Mouse (Mus musculus) lung, embryonic 16.5 days (tissue): ENCODE results near the gene Eif2ak2. TPM values are rescaled to one million over a fixed set of nuclear protein-coding genes. Genes with fewer than 3 reads are reported as not detected.

Experiments used
- ATAC-seq: fragments of 200-750 bp; cut with Nextera tagmentation; 2 replicates; pipeline ENCODE4 v1.8.0; 2017; ENCODE audit warnings: low read depth, mild to moderate bottlenecking, moderate library complexity
- H3K27ac ChIP-seq: fragments of 300-500 bp; sonication (generic); 2 replicates; pipeline ENCODE4 v1.5.1; 2014; ENCODE audit warnings: mild to moderate bottlenecking, control low read depth, low read length
- H3K27me3 ChIP-seq: fragments of 300-500 bp; sonication (generic); 2 replicates; pipeline ENCODE4 v1.6.1; 2014; ENCODE audit warnings: low read depth, low read length, mixed read lengths; ENCODE audit not compliant: control insufficient read depth, insufficient read depth
- H3K36me3 ChIP-seq: fragments of 300-500 bp; sonication (generic); 2 replicates; pipeline ENCODE4 v1.6.1; 2014; ENCODE audit warnings: low read length; ENCODE audit not compliant: control insufficient read depth, insufficient read depth
- H3K4me1 ChIP-seq: fragments of 300-500 bp; sonication (generic); replicated peaks from 2 replicates; pipeline ENCODE4 v1.6.1; 2014; ENCODE audit warnings: low read length, mixed read lengths; ENCODE audit not compliant: control insufficient read depth, insufficient read depth
- H3K4me2 ChIP-seq: fragments of 300-500 bp; sonication (generic); 2 replicates; pipeline ENCODE4 v1.6.1; 2014; ENCODE audit warnings: low read depth, low read length, control low read depth
- H3K4me3 ChIP-seq: fragments of 300-500 bp; sonication (generic); 2 replicates; pipeline ENCODE4 v1.5.1; 2014; ENCODE audit warnings: mild to moderate bottlenecking, low read length, control low read depth
- H3K9ac ChIP-seq: fragments of 300-500 bp; sonication (generic); 2 replicates; pipeline ENCODE4 v1.6.1; 2014; ENCODE audit warnings: low read length, control low read depth
- H3K9me3 ChIP-seq: fragments of 300-500 bp; sonication (generic); 2 replicates; pipeline ENCODE4 v1.6.1; 2016; ENCODE audit warnings: low read length; ENCODE audit not compliant: control insufficient read depth
- WGBS: fragments of 180-500 bp; shearing (Covaris S2); extraction: QIAGEN DNeasy Blood & Tissue Kit; methylation state at CpG from one replicate; pipeline ENCODE4 v1.1.7; 2014; 5-methylcytosine and 5-hydroxymethylcytosine counted together
- polyA plus RNA-seq: library from polyadenylated mRNA; unstranded; fragments of >200 nt; fragmentation: Nextera tagmentation; extraction: Ambion mirVana; gene quantifications from 2 replicates; pipeline ENCODE4 v1.2.1, GENCODE M21; 2015

The Eif2ak2 gene
- 10.6 and 11.0 TPM in 2 replicates for polyA plus RNA-seq

DNA sequence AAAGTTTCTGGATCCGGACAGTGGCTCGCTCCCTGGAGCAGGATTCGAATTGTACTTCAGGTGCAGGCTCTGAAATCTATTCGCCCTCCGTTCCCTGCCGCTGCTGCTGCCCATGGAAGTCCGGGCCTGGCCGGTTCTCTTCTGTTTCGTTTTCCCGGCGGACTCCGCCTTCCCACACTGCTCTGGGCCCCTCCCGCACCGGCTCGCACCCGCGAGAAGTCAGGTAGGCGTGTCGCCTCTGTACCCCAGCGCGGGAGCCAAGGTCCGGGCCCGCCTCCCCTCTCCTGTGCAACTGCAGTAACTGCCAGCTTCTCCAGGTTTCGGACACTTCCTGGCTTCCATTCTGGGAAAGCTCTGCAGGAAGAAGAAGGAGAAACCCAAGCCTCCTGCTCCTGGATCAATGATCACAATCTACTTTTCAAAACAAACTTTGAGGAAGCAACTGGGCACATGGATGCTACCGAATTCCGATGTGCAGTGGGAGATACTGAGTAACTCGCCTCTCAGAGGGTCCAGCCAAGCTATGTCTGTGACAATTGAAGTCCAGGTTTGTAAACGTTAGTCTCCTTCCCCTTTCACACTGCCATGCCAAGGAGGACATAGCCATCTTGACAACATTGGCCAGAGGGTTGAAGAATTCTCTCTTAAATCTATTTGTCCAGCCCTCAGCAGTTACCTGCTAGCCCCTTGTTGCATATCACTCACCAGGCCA is at the start of gene Eif2ak2:
TSS of gene Eif2ak2 (minus strand) at position 173 of the 712 bp plus-strand sequence.
- Histone ChIP-seq H3K36me3 (no peaks in the 10 kb centered on the region), H3K27ac (peak within 1 kb of the TSS; percentile 86), H3K9ac (peak within 1 kb of the TSS; percentile 80), H3K9me3 (peaks cover 3% of the 10 kb centered on the region; the same call in 1 of the 2 replicates), H3K27me3 (no peaks in the 10 kb centered on the region), H3K4me3 (peak within 1 kb of the TSS; percentile 73), H3K4me1 (peaks cover 6% of the 10 kb centered on the region; the same call in 1 of the 2 replicates), H3K4me2 (peak within 1 kb of the TSS; percentile 54)
- ATAC-seq = peak; percentile 99
- under 1% methylated on average over 28 of the region's 28 CpGs for WGBS

- peaks cover 24% of the 10 kb centered on the region for H3K36me3 ChIP-seq
- 45% methylated on average over 6 of the region's 6 CpGs for whole genome bisulfite sequencing
- no peak for ATAC-seq
- H3K4me2 ChIP-seq = peak overlapping the region; percentile 89
- H3K9me3 ChIP-seq = no peaks in the 10 kb centered on the region
- H3K4me1 ChIP-seq = peaks cover 14% of the 10 kb centered on the region
- H3K27me3 ChIP-seq = no peaks in the 10 kb centered on the region
- peak overlapping the region; percentile 90; the same call in 1 of the 2 replicates for H3K9ac ChIP-seq
- peak overlapping the region; percentile 79 for H3K4me3 ChIP-seq
- 0 out of 2 replicates have a peak overlapping the region, but pooled peaks have one; percentile 6 for H3K27ac ChIP-seq
Observed at GRCm38 (mm10) chr17:78917696-78918095, 35.3 kb upstream of the Eif2ak2 start.

GRCm38 (mm10) chr17:78916899-78917298 is 34.5 kb upstream of the Eif2ak2 start:
- Histone ChIP-seq H3K9ac (peak overlapping the region; percentile 90), H3K9me3 (no peaks in the 10 kb centered on the region), H3K4me1 (peaks cover 14% of the 10 kb centered on the region), H3K4me2 (peak overlapping the region; percentile 89), H3K4me3 (peak overlapping the region; percentile 79), H3K27me3 (no peaks in the 10 kb centered on the region), H3K27ac (peak overlapping the region; percentile 95), H3K36me3 (peaks cover 19% of the 10 kb centered on the region)
- 0 out of 2 replicates have a peak, but pooled peaks have one; percentile 17 for ATAC-seq
- WGBS = under 1% methylated on average over 11 of the region's 11 CpGs

GRCm38 (mm10) chr17:78916369-78916813 is 34.0 kb upstream of the Eif2ak2 start, which contains the start of gene Cebpzos:
Cebpzos (plus strand) TSS chr17:78916500.
- peak within 1 kb of the TSS; percentile 79 for H3K4me3 ChIP-seq
- H3K27me3 ChIP-seq = no peaks in the 10 kb centered on the region
- H3K4me1 ChIP-seq = peaks cover 14% of the 10 kb centered on the region
- peaks cover 14% of the 10 kb centered on the region for H3K36me3 ChIP-seq
- peak within 1 kb of the TSS; percentile 90 for H3K9ac ChIP-seq
- no peaks in the 10 kb centered on the region for H3K9me3 ChIP-seq
- H3K27ac ChIP-seq = peak within 1 kb of the TSS; percentile 95
- 0% methylated on average over 37 of the region's 37 CpGs for WGBS
- peak within 1 kb of the TSS; percentile 89 for H3K4me2 ChIP-seq
- ATAC-seq = peak; percentile 95

GRCm38 (mm10) chr17:78915772-78916171 is 33.4 kb upstream of the Eif2ak2 start:
- Histone ChIP-seq H3K27me3 (no peaks in the 10 kb centered on the region), H3K4me3 (peak overlapping the region; percentile 79), H3K4me2 (peak overlapping the region; percentile 89), H3K27ac (peak overlapping the region; percentile 95), H3K9me3 (no peaks in the 10 kb centered on the region), H3K9ac (peak overlapping the region; percentile 90), H3K36me3 (peaks cover 9% of the 10 kb centered on the region), H3K4me1 (peaks cover 14% of the 10 kb centered on the region)
- ATAC-seq = peak; percentile 25
- 47% methylated on average over 6 of the region's 6 CpGs for WGBS

DNA sequence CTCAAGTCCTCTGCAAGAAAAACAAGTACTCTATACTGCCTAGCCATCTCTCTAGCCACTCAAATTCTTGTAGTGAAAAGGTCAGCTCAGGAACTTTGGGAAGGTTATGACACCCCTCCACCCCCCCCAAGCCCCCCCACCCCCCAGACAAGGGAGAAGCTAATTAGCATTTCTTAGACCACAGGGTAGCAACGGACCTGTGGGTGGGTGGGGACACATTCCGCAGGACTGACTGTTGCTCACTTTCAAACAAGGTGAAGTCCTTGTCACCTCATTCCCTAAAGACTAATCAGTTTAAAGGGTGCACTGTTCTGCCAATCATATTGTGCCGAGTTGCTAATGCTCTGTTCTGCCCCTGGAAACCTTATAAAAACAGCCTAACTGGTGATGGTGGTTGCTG is 31.5 kb upstream of the Eif2ak2 start:
- no peak overlapping the region for H3K4me3 ChIP-seq
- peaks cover 2% of the 10 kb centered on the region; the same call in 1 of the 2 replicates for H3K36me3 ChIP-seq
- H3K9me3 ChIP-seq = no peaks in the 10 kb centered on the region
- peaks cover 14% of the 10 kb centered on the region for H3K4me1 ChIP-seq
- no peaks in the 10 kb centered on the region for H3K27me3 ChIP-seq
- H3K4me2 ChIP-seq = no peak overlapping the region
- 63% methylated on average over 3 of the region's 3 CpGs for WGBS
- H3K27ac ChIP-seq = no peak overlapping the region
- no peak overlapping the region for H3K9ac ChIP-seq
- ATAC-seq = no peak

GRCm38 (mm10) chr17:78912861-78913281 is 30.5 kb upstream of the Eif2ak2 start:
- H3K27me3 ChIP-seq = no peaks in the 10 kb centered on the region
- no peaks in the 10 kb centered on the region for H3K36me3 ChIP-seq
- H3K4me2 ChIP-seq = peak overlapping the region; percentile 42
- no peak overlapping the region for H3K27ac ChIP-seq
- no peaks in the 10 kb centered on the region for H3K9me3 ChIP-seq
- peak overlapping the region; percentile 33 for H3K4me3 ChIP-seq
- 26% methylated on average over 6 of the region's 6 CpGs for WGBS
- peak overlapping the region; percentile 9; the same call in 1 of the 2 replicates for H3K9ac ChIP-seq
- peaks cover 14% of the 10 kb centered on the region for H3K4me1 ChIP-seq
- ATAC-seq = peak; percentile 59

GRCm38 (mm10) chr17:78909374-78909773 is 27.0 kb upstream of the Eif2ak2 start:
- 70% methylated on average over 2 of the region's 2 CpGs for WGBS
- Histone ChIP-seq H3K36me3 (no peaks in the 10 kb centered on the region), H3K4me1 (no peaks in the 10 kb centered on the region), H3K27me3 (no peaks in the 10 kb centered on the region), H3K27ac (no peak overlapping the region), H3K9ac (no peak overlapping the region), H3K9me3 (no peaks in the 10 kb centered on the region), H3K4me3 (no peak overlapping the region), H3K4me2 (no peak overlapping the region)
- no peak for ATAC-seq

GRCm38 (mm10) chr17:78906892-78907291 is 24.5 kb upstream of the Eif2ak2 start, which contains the start of gene Sult6b1:
Sult6b1 (minus strand) TSS chr17:78906992.
- Histone ChIP-seq H3K4me1 (no peaks in the 10 kb centered on the region), H3K9me3 (no peaks in the 10 kb centered on the region), H3K36me3 (no peaks in the 10 kb centered on the region), H3K4me2 (no peak within 1 kb of the TSS), H3K27ac (no peak within 1 kb of the TSS), H3K27me3 (no peaks in the 10 kb centered on the region), H3K4me3 (no peak within 1 kb of the TSS), H3K9ac (no peak within 1 kb of the TSS)
- no peak for ATAC-seq
- 81% methylated on average over 5 of the region's 5 CpGs for WGBS
